Mouse (Mus musculus): Measurements from ENCODE around the gene Fam69b. TPM values are rescaled to one million over a fixed set of nuclear protein-coding genes. Genes with fewer than 3 reads are reported as not detected.

The Fam69b gene
- polyA plus RNA-seq, 1 experiment from 2014 or later = 30.0 TPM

DNA sequence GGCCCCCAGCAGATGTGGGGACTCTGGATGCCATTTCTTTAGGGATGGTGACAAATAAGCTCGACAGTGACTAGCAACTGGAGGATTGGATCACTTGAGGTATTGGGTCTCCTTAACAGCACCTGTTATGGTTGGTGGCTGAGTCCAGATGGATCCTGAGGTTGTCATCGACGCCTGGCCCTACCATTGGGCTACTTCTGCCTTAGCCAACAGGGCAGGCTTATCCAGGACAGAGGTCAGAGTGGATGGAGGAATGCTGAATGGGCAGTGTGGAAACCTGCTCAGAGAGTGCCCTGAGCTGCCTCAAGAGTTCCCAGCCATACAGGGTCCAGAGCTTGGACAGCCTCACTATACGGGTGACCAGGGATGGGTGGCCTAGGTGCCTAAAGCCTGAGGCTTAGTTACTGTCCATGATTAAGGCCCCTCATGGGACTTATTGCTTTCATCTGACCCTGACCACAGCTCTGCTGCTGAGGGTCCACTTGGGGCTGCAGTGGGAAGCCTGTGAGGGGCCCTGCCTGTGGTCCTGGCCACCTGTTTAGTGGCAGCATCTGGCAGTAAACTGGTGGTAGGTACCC is 5.8 kb downstream of the Fam69b start:
- Histone ChIP-seq H3K36me3 (ENCODE audit: insufficient read depth) (peaks cover 50% of the 10 kb centered on the region), H3K27me3 (ENCODE audit: insufficient read depth, low read length) (no peaks in the 10 kb centered on the region), H3K4me3 (ENCODE audit: low read depth, low read length) (no peak overlapping the region), H3K4me1 (ENCODE audit: insufficient read depth) (peaks cover 14% of the 10 kb centered on the region), H3K4me2 (no peak overlapping the region), H3K27ac (ENCODE audit: low read depth) (no peak overlapping the region; the same call in 1 of the 2 replicates), H3K9me3 (ENCODE audit: low read depth, low read length) (no peaks in the 10 kb centered on the region), H3K9ac (no peak overlapping the region)
- DNase-seq = peak; percentile 15
- ATAC-seq (ENCODE audit: insufficient read depth) = no peak
- TF ChIP-seq CTCF (IDR thresholded peaks at IDR 0.05; ENCODE audit: low read depth) = no peak
- WGBS = 59% methylated on average over 4 of the region's 4 CpGs

DNA sequence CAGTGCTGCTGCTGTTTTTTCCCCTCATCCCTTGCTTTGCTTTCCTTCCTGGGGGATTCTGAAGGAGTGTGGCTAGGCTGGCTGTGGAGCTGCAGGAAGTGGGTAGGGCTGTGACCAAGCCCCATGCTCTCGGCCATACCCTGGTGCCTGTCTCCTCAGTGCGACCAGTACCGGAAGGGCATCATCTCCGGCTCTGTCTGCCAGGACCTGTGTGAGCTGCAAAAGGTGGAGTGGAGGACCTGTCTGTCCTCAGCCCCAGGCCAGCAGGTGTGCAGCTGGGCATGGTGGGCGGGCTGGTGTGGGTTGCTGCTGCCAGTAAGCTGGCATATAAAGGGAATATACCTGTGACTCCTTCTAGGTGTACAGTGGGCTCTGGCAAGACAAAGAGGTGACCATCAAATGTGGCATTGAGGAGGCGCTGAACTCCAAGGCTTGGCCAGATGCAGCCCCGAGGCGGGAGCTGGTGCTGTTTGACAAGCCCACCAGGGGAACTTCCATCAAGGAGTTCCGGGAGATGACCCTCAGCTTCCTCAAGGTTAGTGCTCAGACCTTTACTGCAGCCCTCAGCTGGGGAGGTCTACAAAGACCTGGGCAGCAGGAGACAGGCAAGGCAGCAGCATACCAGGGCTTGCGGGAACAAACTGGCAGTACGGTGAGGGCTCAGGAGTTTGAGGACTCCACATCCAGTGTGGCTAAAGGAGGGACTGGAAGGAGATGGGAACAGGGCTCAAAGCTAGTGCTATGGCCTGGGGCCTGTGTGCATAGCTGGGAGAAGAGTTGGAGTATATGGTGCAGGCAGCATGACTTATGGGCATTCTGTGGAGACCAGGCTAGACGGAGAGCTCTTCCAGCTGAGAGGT is 6.6 kb downstream of the Fam69b start:
- Histone ChIP-seq H3K4me1 (ENCODE audit: insufficient read depth) (peaks cover 10% of the 10 kb centered on the region), H3K27ac (ENCODE audit: low read depth) (peak overlapping the region; percentile 18; the same call in 1 of the 2 replicates), H3K36me3 (ENCODE audit: insufficient read depth) (peaks cover 50% of the 10 kb centered on the region), H3K9ac (no peak overlapping the region), H3K9me3 (ENCODE audit: low read depth, low read length) (no peaks in the 10 kb centered on the region), H3K27me3 (ENCODE audit: insufficient read depth, low read length) (no peaks in the 10 kb centered on the region), H3K4me2 (no peak overlapping the region), H3K4me3 (ENCODE audit: low read depth, low read length) (no peak overlapping the region)
- ATAC-seq (ENCODE audit: insufficient read depth) = peak; percentile 23; the same call in 1 of the 2 replicates
- DNase-seq = peak; percentile 44
- 53% methylated on average over 12 of the region's 12 CpGs for WGBS
- TF ChIP-seq CTCF (IDR thresholded peaks at IDR 0.05; ENCODE audit: low read depth) = no peak

DNA sequence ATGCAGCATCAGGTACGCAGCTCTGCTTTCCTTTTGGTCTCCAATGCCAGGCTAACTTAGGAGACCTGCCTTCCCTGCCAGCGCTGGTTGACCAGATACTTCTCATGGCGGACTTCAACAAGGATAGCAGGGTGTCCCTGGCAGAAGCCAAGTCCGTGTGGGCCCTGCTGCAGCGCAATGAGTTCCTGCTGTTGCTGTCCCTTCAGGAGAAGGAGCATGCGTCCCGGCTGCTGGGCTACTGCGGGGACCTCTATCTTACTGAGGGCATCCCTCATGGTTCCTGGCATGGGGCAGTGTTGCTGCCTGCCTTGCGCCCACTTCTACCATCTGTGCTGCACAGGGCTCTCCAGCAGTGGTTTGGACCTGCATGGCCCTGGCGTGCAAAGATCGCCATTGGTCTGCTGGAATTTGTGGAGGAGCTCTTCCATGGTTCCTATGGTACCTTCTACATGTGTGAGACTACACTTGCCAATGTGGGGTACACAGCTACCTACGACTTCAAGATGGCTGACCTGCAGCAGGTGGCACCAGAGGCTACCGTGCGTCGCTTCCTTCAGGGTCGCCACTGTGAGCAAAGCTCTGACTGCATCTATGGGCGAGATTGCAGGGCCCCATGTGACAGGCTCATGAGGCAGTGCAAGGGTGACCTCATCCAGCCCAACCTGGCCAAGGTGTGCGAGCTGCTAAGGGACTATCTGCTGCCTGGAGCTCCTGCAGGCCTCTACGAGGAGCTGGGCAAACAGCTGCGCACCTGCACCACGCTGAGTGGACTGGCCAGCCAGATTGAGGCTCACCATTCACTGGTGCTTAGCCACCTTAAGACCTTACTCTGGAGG is 7.5 kb downstream of the Fam69b start:
- no peaks in the 10 kb centered on the region for H3K9me3 ChIP-seq (ENCODE audit: low read depth, low read length)
- WGBS = 68% methylated on average over 21 of the region's 21 CpGs
- DNase-seq (peak; percentile 35), ATAC-seq (ENCODE audit: insufficient read depth) (no peak)
- H3K9ac ChIP-seq = no peak overlapping the region
- peak overlapping the region; percentile 18; the same call in 1 of the 2 replicates for H3K27ac ChIP-seq (ENCODE audit: low read depth)
- no peak overlapping the region for H3K4me2 ChIP-seq
- peaks cover 50% of the 10 kb centered on the region for H3K36me3 ChIP-seq (ENCODE audit: insufficient read depth)
- TF ChIP-seq CTCF (IDR thresholded peaks at IDR 0.05; ENCODE audit: low read depth) = no peak
- peaks cover 10% of the 10 kb centered on the region for H3K4me1 ChIP-seq (ENCODE audit: insufficient read depth)
- no peaks in the 10 kb centered on the region for H3K27me3 ChIP-seq (ENCODE audit: insufficient read depth, low read length)
- no peak overlapping the region for H3K4me3 ChIP-seq (ENCODE audit: low read depth, low read length)

DNA sequence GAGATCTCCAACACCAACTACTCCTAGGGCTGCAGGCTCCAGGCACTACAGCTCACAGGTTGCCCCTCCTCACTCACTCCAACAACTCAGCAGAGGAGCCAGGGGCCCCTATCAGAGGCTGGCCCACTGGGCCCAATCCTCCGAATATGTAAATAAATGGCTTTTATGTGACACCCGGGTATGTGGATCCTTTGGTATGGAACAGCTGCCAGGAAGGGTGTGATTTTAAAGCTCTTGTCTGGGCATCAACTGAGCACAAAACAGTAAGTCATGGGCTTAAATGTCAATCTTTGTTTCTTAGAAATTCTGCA is 8.0 kb downstream of the Fam69b start:
- H3K27me3 ChIP-seq (ENCODE audit: insufficient read depth, low read length) = no peaks in the 10 kb centered on the region
- H3K9ac ChIP-seq = no peak overlapping the region
- H3K4me1 ChIP-seq (ENCODE audit: insufficient read depth) = peaks cover 10% of the 10 kb centered on the region
- no peak overlapping the region for H3K4me2 ChIP-seq
- 25% methylated on average over 2 of the region's 2 CpGs for WGBS
- ATAC-seq (ENCODE audit: insufficient read depth) (no peak), DNase-seq (no peak)
- no peak overlapping the region for H3K27ac ChIP-seq (ENCODE audit: low read depth)
- no peak overlapping the region for H3K4me3 ChIP-seq (ENCODE audit: low read depth, low read length)
- TF ChIP-seq CTCF (IDR thresholded peaks at IDR 0.05; ENCODE audit: low read depth) = no peak
- H3K9me3 ChIP-seq (ENCODE audit: low read depth, low read length) = no peaks in the 10 kb centered on the region
- peaks cover 50% of the 10 kb centered on the region for H3K36me3 ChIP-seq (ENCODE audit: insufficient read depth)

DNA sequence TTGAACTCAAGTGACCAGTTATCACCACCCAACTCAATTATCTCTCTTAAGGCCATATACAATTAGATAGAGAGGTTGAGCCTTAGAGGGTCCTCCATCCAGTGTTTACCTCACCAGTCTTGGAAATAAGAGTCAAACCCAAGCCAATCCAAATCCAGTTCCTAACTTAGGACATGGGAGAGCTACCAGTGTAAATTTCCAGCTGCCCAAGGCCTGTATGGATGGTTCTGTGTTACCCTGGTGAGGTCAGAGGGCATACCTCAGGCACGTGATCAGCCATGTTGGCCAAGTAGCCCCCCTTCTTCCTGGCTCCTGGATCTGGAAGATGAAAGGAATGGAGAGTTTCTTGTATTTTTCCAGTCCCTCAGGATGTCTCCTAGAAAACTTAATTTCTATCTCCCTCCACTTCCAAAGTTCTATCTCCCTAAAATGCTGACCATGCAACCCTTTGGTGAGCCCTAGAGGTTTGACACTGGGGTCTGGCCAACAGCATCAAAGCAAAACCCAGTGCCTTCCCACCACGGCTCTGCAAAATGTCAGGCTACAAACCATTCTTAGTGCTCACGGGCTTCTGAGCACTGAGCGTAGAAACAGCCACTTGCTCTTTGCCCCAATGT is 9.2 kb downstream of the Fam69b start:
- 70% methylated on average over 4 of the region's 4 CpGs for WGBS
- no peak overlapping the region for H3K27ac ChIP-seq (ENCODE audit: low read depth)
- no peak for ATAC-seq (ENCODE audit: insufficient read depth)
- no peaks in the 10 kb centered on the region for H3K27me3 ChIP-seq (ENCODE audit: insufficient read depth, low read length)
- H3K9me3 ChIP-seq (ENCODE audit: low read depth, low read length) = no peaks in the 10 kb centered on the region
- 0 out of 2 replicates have a peak overlapping the region, but pooled peaks have one; percentile 99 for H3K9ac ChIP-seq
- peak overlapping the region; percentile 85; the same call in 1 of the 2 replicates for H3K4me3 ChIP-seq (ENCODE audit: low read depth, low read length)
- H3K36me3 ChIP-seq (ENCODE audit: insufficient read depth) = peaks cover 50% of the 10 kb centered on the region
- peak overlapping the region; percentile 72; the same call in 1 of the 2 replicates for H3K4me2 ChIP-seq
- no peak for TF ChIP-seq CTCF (IDR thresholded peaks at IDR 0.05; ENCODE audit: low read depth)
- DNase-seq = no peak
- peaks cover 10% of the 10 kb centered on the region for H3K4me1 ChIP-seq (ENCODE audit: insufficient read depth)

DNA sequence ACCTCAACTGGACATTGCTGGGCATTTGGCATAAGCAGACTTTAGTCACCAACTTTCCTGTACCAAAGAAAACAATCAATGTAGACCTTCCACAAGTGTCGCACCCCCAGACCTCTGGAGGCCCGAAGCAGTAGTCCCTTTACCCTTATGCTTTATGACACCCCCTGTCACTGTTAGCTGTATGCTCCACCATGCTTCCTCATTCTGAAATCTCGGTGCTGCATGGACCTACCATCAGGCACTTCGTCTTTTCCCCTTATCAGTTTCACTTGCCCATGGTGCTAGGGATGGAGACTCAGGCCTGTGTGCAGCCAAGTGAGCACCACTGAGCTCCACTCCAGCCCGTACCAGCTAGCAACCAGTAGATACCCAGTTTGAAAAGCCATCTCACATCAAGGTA is 9.8 kb downstream of the Fam69b start:
- H3K27ac ChIP-seq (ENCODE audit: low read depth) = no peak overlapping the region; the same call in 1 of the 2 replicates
- H3K9ac ChIP-seq = peak overlapping the region; percentile 99
- no peaks in the 10 kb centered on the region for H3K27me3 ChIP-seq (ENCODE audit: insufficient read depth, low read length)
- H3K4me3 ChIP-seq (ENCODE audit: low read depth, low read length) = peak overlapping the region; percentile 85
- 72% methylated on average over 5 of the region's 5 CpGs for WGBS
- TF ChIP-seq CTCF (IDR thresholded peaks at IDR 0.05; ENCODE audit: low read depth) = no peak
- peaks cover 50% of the 10 kb centered on the region for H3K36me3 ChIP-seq (ENCODE audit: insufficient read depth)
- peak overlapping the region; percentile 72 for H3K4me2 ChIP-seq
- DNase-seq (no peak), ATAC-seq (ENCODE audit: insufficient read depth) (no peak)
- no peaks in the 10 kb centered on the region for H3K9me3 ChIP-seq (ENCODE audit: low read depth, low read length)
- H3K4me1 ChIP-seq (ENCODE audit: insufficient read depth) = peaks cover 10% of the 10 kb centered on the region

All from lung, embryonic 14.5 days (tissue).